Mouse (Mus musculus): ENCODE data around the gene A130010J15Rik. TPM values are rescaled to one million over a fixed set of nuclear protein-coding genes. Genes with fewer than 3 reads are reported as not detected.

A130010J15Rik gene
- polyA plus RNA-seq, 1 experiment: 4.1 TPM

DNA sequence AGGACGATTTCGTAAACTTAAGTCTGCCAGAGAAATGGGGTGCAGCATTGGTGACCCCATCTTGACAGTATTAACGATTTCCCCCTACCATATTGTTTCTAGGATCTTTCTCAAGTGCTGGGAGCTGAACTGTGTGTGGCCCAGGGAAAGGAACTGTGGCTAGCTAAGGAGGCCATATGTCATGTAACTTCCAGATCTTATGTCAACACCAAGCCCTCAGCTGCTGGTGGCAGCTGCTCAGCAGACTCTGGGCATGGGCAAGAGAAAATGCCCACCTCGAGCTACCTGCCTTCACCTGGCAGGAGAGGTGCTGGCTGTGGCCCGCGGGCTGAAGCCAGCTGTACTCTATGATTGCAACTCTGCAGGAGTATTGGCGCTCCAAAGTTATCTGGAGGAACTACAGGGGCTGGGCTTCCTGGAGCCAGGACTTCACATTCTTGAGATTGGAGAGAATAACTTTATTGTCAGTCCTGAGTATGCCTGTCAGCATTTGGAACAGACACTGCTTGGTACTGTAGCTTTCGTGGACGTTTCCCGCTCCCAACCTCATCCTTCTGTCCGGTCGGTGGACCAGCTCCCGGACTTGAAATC, 6.4 kb downstream of the A130010J15Rik start:
- H3K4me3 ChIP-seq (ENCODE audit: insufficient read depth, poor library complexity, severe bottlenecking): peak overlapping the region; percentile 68
- peaks cover 2% of the 10 kb centered on the region for H3K27me3 ChIP-seq (ENCODE audit: control insufficient read depth, insufficient read depth, insufficient read length)
- H3ac ChIP-seq (ENCODE audit: control insufficient read depth, insufficient read length, low read depth): peak overlapping the region; percentile 96
- TF ChIP-seq MYOG (IDR thresholded peaks at IDR 0.05; ENCODE audit: control insufficient read depth, extremely low read depth, insufficient read length) (no peak), MAX (IDR thresholded peaks at IDR 0.05) (no peak), FOSL1 (IDR thresholded peaks at IDR 0.05; ENCODE audit: insufficient read depth, low read length, poor library complexity, severe bottlenecking) (no peak), MYOD1 (IDR thresholded peaks at IDR 0.05; ENCODE audit: control insufficient read depth, insufficient read length, low read depth) (no peak), USF1 (IDR thresholded peaks at IDR 0.05; ENCODE audit: low read depth) (no peak), CEBPB (IDR thresholded peaks at IDR 0.05; ENCODE audit: low read depth) (no peak), CTCF (IDR thresholded peaks at IDR 0.05; ENCODE audit: control insufficient read depth, insufficient read depth, insufficient read length) (no peak)
- H3K79me2 ChIP-seq (ENCODE audit: control insufficient read depth, insufficient read depth): no peaks in the 10 kb centered on the region
- H3K79me3 ChIP-seq (ENCODE audit: low read depth): no peaks in the 10 kb centered on the region
- H3K36me3 ChIP-seq (ENCODE audit: control insufficient read depth, insufficient read depth): no peaks in the 10 kb centered on the region

DNA sequence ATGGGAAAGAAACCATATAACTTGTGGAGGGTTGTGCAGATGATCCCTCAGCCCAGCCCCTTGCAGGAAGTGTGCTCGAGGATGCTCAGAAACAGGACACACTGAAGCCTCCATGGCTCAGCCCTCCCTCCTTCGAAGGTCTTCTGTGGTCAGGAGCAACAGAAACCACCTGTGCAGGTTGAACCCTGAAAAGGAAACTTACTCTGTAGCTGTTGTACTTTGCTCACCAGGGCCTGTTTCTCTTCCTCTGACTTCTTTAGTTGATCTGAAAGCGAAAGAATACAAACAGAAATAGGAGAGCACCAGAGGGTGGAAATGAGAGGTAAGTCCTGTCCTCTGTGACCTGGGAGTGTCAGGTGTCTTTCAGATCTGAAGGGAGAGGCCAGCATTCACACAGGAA, 13.3 kb downstream of the A130010J15Rik start:
- H3K4me3 ChIP-seq (ENCODE audit: insufficient read depth, poor library complexity, severe bottlenecking): no peak overlapping the region
- H3K79me2 ChIP-seq (ENCODE audit: control insufficient read depth, insufficient read depth): no peaks in the 10 kb centered on the region
- TF ChIP-seq USF1 (IDR thresholded peaks at IDR 0.05; ENCODE audit: low read depth): no peak
- no peak for TF ChIP-seq FOSL1 (IDR thresholded peaks at IDR 0.05; ENCODE audit: insufficient read depth, low read length, poor library complexity, severe bottlenecking)
- TF ChIP-seq MYOG (IDR thresholded peaks at IDR 0.05; ENCODE audit: control insufficient read depth, extremely low read depth, insufficient read length): no peak
- TF ChIP-seq MAX (IDR thresholded peaks at IDR 0.05): no peak
- no peak for TF ChIP-seq CTCF (IDR thresholded peaks at IDR 0.05; ENCODE audit: control insufficient read depth, insufficient read depth, insufficient read length)
- no peak for TF ChIP-seq MYOD1 (IDR thresholded peaks at IDR 0.05; ENCODE audit: control insufficient read depth, insufficient read length, low read depth)
- TF ChIP-seq CEBPB (IDR thresholded peaks at IDR 0.05; ENCODE audit: low read depth): no peak
- no peaks in the 10 kb centered on the region for H3K79me3 ChIP-seq (ENCODE audit: low read depth)
- no peaks in the 10 kb centered on the region for H3K27me3 ChIP-seq (ENCODE audit: control insufficient read depth, insufficient read depth, insufficient read length)
- H3K36me3 ChIP-seq (ENCODE audit: control insufficient read depth, insufficient read depth): no peaks in the 10 kb centered on the region
- H3ac ChIP-seq (ENCODE audit: control insufficient read depth, insufficient read length, low read depth): no peak overlapping the region

DNA sequence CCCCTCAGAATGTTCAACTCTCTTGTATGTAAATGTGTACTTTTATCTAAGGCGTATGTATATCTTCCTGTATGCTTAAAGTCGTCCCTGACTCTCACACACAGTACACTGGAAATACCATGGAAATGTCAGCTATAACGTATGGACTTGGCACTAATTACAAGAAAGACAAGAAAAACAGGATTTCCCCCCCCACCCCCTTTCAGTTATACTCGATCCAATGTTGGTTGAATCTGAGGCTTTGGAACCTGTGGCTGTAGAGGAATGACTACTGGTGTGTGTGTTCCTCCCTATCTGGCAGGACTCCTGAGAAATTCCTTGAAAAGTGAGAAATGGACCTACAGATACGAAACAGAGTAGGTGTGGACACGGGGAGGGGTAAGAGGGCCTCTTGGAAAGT, 20.4 kb downstream of the A130010J15Rik start:
- TF ChIP-seq MYOG (IDR thresholded peaks at IDR 0.05; ENCODE audit: control insufficient read depth, extremely low read depth, insufficient read length): no peak
- no peak for TF ChIP-seq CTCF (IDR thresholded peaks at IDR 0.05; ENCODE audit: control insufficient read depth, insufficient read depth, insufficient read length)
- no peak for TF ChIP-seq USF1 (IDR thresholded peaks at IDR 0.05; ENCODE audit: low read depth)
- TF ChIP-seq MAX (IDR thresholded peaks at IDR 0.05): no peak
- TF ChIP-seq CEBPB (IDR thresholded peaks at IDR 0.05; ENCODE audit: low read depth): no peak
- no peak for TF ChIP-seq FOSL1 (IDR thresholded peaks at IDR 0.05; ENCODE audit: insufficient read depth, low read length, poor library complexity, severe bottlenecking)
- TF ChIP-seq MYOD1 (IDR thresholded peaks at IDR 0.05; ENCODE audit: control insufficient read depth, insufficient read length, low read depth): no peak
- Histone ChIP-seq H3K79me3 (ENCODE audit: low read depth) (no peaks in the 10 kb centered on the region), H3ac (ENCODE audit: control insufficient read depth, insufficient read length, low read depth) (no peak overlapping the region), H3K79me2 (ENCODE audit: control insufficient read depth, insufficient read depth) (no peaks in the 10 kb centered on the region), H3K36me3 (ENCODE audit: control insufficient read depth, insufficient read depth) (no peaks in the 10 kb centered on the region), H3K27me3 (ENCODE audit: control insufficient read depth, insufficient read depth, insufficient read length) (no peaks in the 10 kb centered on the region), H3K4me3 (ENCODE audit: insufficient read depth, poor library complexity, severe bottlenecking) (no peak overlapping the region)

DNA sequence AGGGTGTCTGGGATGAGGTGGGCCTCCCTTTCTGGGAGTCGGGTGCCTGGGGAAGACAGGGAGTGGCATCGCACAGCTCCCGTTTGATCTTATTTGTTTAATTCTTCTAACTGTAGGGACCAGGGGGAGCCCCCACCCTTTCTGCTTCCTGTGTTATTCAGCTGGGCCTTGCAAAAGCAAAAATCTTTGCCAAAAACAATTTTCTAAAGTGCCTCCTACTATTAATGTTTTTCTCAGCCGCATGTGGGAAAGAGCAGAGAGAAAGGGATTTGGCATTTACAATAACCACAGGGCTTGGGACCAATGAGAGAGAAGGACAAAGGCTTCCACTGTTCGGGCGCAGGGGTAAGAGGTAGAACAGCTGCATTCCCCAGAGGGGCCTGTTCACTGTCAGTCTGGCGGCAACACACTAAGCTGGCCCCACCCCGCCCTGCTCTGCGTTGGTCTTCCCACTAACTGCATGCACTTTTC, 21.3 kb downstream of the A130010J15Rik start:
- H3K4me3 ChIP-seq (ENCODE audit: insufficient read depth, poor library complexity, severe bottlenecking): no peak overlapping the region
- H3K79me2 ChIP-seq (ENCODE audit: control insufficient read depth, insufficient read depth): no peaks in the 10 kb centered on the region
- no peak overlapping the region for H3ac ChIP-seq (ENCODE audit: control insufficient read depth, insufficient read length, low read depth)
- no peaks in the 10 kb centered on the region for H3K36me3 ChIP-seq (ENCODE audit: control insufficient read depth, insufficient read depth)
- TF ChIP-seq CTCF (IDR thresholded peaks at IDR 0.05; ENCODE audit: control insufficient read depth, insufficient read depth, insufficient read length): no peak
- no peak for TF ChIP-seq CEBPB (IDR thresholded peaks at IDR 0.05; ENCODE audit: low read depth)
- TF ChIP-seq MAX (IDR thresholded peaks at IDR 0.05): no peak
- peak; percentile 85 for TF ChIP-seq MYOD1 (IDR thresholded peaks at IDR 0.05; ENCODE audit: control insufficient read depth, insufficient read length, low read depth)
- no peaks in the 10 kb centered on the region for H3K79me3 ChIP-seq (ENCODE audit: low read depth)
- no peaks in the 10 kb centered on the region for H3K27me3 ChIP-seq (ENCODE audit: control insufficient read depth, insufficient read depth, insufficient read length)

DNA sequence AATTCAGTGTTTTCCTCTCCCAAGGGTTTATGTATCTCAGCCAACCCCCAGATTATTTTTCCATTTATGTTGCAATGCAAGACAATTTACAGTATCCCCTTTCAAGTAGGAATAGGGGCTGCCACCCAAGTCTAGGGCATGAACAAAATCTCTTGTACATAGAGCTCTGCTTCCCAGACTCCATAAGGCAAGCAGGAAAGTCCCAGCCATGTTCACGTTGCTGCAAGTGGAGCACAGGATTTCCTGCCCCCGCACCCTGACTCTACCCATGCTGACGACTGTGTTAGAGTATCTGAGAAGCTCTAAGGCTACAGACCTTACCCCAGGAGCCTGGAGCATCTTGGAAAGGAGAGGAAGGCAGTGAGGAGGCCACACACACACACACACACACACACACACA, 21.9 kb downstream of the A130010J15Rik start:
- no peak overlapping the region for H3K4me3 ChIP-seq (ENCODE audit: insufficient read depth, poor library complexity, severe bottlenecking)
- no peaks in the 10 kb centered on the region for H3K27me3 ChIP-seq (ENCODE audit: control insufficient read depth, insufficient read depth, insufficient read length)
- no peak overlapping the region for H3ac ChIP-seq (ENCODE audit: control insufficient read depth, insufficient read length, low read depth)
- no peaks in the 10 kb centered on the region for H3K79me3 ChIP-seq (ENCODE audit: low read depth)
- no peaks in the 10 kb centered on the region for H3K36me3 ChIP-seq (ENCODE audit: control insufficient read depth, insufficient read depth)
- no peaks in the 10 kb centered on the region for H3K79me2 ChIP-seq (ENCODE audit: control insufficient read depth, insufficient read depth)
- TF ChIP-seq MYOD1 (IDR thresholded peaks at IDR 0.05; ENCODE audit: control insufficient read depth, insufficient read length, low read depth): no peak
- TF ChIP-seq FOSL1 (IDR thresholded peaks at IDR 0.05; ENCODE audit: insufficient read depth, low read length, poor library complexity, severe bottlenecking): no peak
- no peak for TF ChIP-seq CTCF (IDR thresholded peaks at IDR 0.05; ENCODE audit: control insufficient read depth, insufficient read depth, insufficient read length)

DNA sequence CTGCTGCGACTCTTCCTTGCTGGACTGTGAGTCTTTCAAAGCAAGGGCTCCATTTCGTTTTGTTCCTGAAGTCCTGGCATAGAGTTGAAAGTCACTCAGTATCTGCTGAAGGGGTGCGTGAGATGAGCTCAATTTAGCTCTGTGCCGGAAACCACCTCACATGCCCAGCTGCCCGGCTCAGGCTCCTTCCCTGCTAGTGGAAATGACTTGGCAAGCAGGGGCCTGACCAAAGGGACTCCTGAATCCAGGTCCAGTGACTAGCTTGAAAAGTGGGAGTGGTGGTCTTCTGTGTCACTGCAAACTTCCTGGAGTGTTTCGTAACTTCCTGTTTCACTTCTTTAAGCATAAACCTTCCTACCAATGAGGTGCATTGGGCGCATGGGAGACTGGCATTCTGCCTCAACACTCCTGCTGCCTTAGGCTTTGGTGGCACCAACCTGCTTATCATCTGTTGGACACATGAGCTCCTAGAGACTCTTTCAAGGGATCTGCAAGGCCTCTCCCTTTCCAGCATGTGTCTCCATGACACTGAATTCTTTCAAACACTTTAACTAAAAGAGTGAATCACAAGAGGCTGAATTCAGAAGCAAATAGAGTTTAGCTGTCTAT, 23.9 kb downstream of the A130010J15Rik start:
- no peak for TF ChIP-seq FOSL1 (IDR thresholded peaks at IDR 0.05; ENCODE audit: insufficient read depth, low read length, poor library complexity, severe bottlenecking)
- TF ChIP-seq CEBPB (IDR thresholded peaks at IDR 0.05; ENCODE audit: low read depth): no peak
- no peak for TF ChIP-seq CTCF (IDR thresholded peaks at IDR 0.05; ENCODE audit: control insufficient read depth, insufficient read depth, insufficient read length)
- TF ChIP-seq MYOD1 (IDR thresholded peaks at IDR 0.05; ENCODE audit: control insufficient read depth, insufficient read length, low read depth): no peak
- no peak for TF ChIP-seq MAX (IDR thresholded peaks at IDR 0.05)
- TF ChIP-seq USF1 (IDR thresholded peaks at IDR 0.05; ENCODE audit: low read depth): no peak
- TF ChIP-seq MYOG (IDR thresholded peaks at IDR 0.05; ENCODE audit: control insufficient read depth, extremely low read depth, insufficient read length): no peak
- H3K79me2 ChIP-seq (ENCODE audit: control insufficient read depth, insufficient read depth): no peaks in the 10 kb centered on the region
- no peaks in the 10 kb centered on the region for H3K36me3 ChIP-seq (ENCODE audit: control insufficient read depth, insufficient read depth)
- H3K79me3 ChIP-seq (ENCODE audit: low read depth): no peaks in the 10 kb centered on the region
- H3ac ChIP-seq (ENCODE audit: control insufficient read depth, insufficient read length, low read depth): no peak overlapping the region
- H3K4me3 ChIP-seq (ENCODE audit: insufficient read depth, poor library complexity, severe bottlenecking): no peak overlapping the region
- no peaks in the 10 kb centered on the region for H3K27me3 ChIP-seq (ENCODE audit: control insufficient read depth, insufficient read depth, insufficient read length)

Measured in C2C12 (cell line).